ENCODE assay signal across 23 mouse cellular contexts in genomic region chr4:59181320-59182271, GRCm38 (mm10). TPM values are rescaled to one million over a fixed set of nuclear protein-coding genes. Genes with fewer than 3 reads are reported as not detected.
DNase-seq lines count a peak whose midpoint lies in the region; ATAC-seq and TF ChIP-seq lines count a peak whose summit lies in the region.
"Had no signal": no experiment of that assay in that cellular context is flagged by ENCODE, and none has a peak within 500 bp of the region (broad histone marks: within the 10 kb centered on the region; RNA-seq: fewer than 3 reads in every experiment).

No protein-coding gene starts in this region.

- no peaks in the 10 kb centered on the region for H3K9me3 ChIP-seq in forebrain, embryonic 13.5 days (replicated peaks)
- H3K9me3 ChIP-seq in forebrain, embryonic 15.5 days: no peaks in the 10 kb centered on the region
- no peaks in the 10 kb centered on the region for H3K9me3 ChIP-seq in liver, embryonic 11.5 days (ENCODE audit: control insufficient read depth, low read length)
- no peaks in the 10 kb centered on the region for H3K9me3 ChIP-seq in liver, postnatal 0 days (ENCODE audit: low read length)
- H3K9me3 ChIP-seq: embryonic facial prominence, embryonic 10.5 days; heart, embryonic 15.5 days; midbrain, embryonic 15.5 days had no signal

- no peaks in the 10 kb centered on the region for H3K36me3 ChIP-seq in forebrain, embryonic 13.5 days (ENCODE audit: poor library complexity, severe bottlenecking)
- H3K36me3 ChIP-seq in forebrain, embryonic 15.5 days: no peaks in the 10 kb centered on the region
- no peaks in the 10 kb centered on the region for H3K36me3 ChIP-seq in liver, embryonic 11.5 days (ENCODE audit: control insufficient read depth, insufficient read depth, low read length)
- no peaks in the 10 kb centered on the region for H3K36me3 ChIP-seq in liver, postnatal 0 days (replicated peaks; ENCODE audit: insufficient read depth, low read length)
- H3K36me3 ChIP-seq: embryonic facial prominence, embryonic 10.5 days; heart, embryonic 15.5 days; midbrain, embryonic 15.5 days had no signal

- no peak for DNase-seq in liver, embryonic 11.5 days (ENCODE audit: low spot score)
- no peak for DNase-seq in liver, postnatal 0 days
- no peak for DNase-seq in gastrocnemius, adult 8-10 months (ENCODE audit: low spot score in 2 of 2)
- no peak for DNase-seq in gastrocnemius, postnatal 10 days
- DNase-seq: adrenal gland, postnatal 14 days; cerebellum, adult 9-11 months; gastrocnemius, postnatal 25 days; kidney, postnatal 4 days; lung, adult 18-20 months; right cerebral cortex, adult 18-20 months had no signal

- peaks cover 8% of the 10 kb centered on the region; the same call in 1 of the 2 replicates for H3K4me1 ChIP-seq in forebrain, embryonic 13.5 days
- H3K4me1 ChIP-seq in forebrain, embryonic 15.5 days: peaks cover 3% of the 10 kb centered on the region; the same call in 1 of the 2 replicates
- H3K4me1 ChIP-seq in liver, embryonic 11.5 days (replicated peaks; ENCODE audit: control insufficient read depth, insufficient read depth, low read length): peaks cover 20% of the 10 kb centered on the region
- peaks cover 7% of the 10 kb centered on the region; the same call in 1 of the 2 replicates for H3K4me1 ChIP-seq in liver, postnatal 0 days (ENCODE audit: insufficient read depth)
- H3K4me1 ChIP-seq: embryonic facial prominence, embryonic 10.5 days; heart, embryonic 15.5 days; midbrain, embryonic 15.5 days had no signal

- 43% methylated on average over 5 of the region's 5 CpGs for WGBS in forebrain, embryonic 13.5 days
- 34% methylated on average over 5 of the region's 5 CpGs for WGBS in forebrain, embryonic 15.5 days
- WGBS in liver, embryonic 11.5 days: 50% methylated on average over 5 of the region's 5 CpGs
- WGBS in liver, postnatal 0 days (ENCODE audit: insufficient replicate concordance): 45% methylated on average over 5 of the region's 5 CpGs

- no peaks in the 10 kb centered on the region for H3K27me3 ChIP-seq in forebrain, embryonic 13.5 days
- no peaks in the 10 kb centered on the region for H3K27me3 ChIP-seq in forebrain, embryonic 15.5 days
- no peaks in the 10 kb centered on the region for H3K27me3 ChIP-seq in liver, embryonic 11.5 days (replicated peaks; ENCODE audit: control insufficient read depth, insufficient read depth, low read length)
- no peaks in the 10 kb centered on the region for H3K27me3 ChIP-seq in liver, postnatal 0 days (ENCODE audit: insufficient read depth, low read length)
- H3K27me3 ChIP-seq: heart, embryonic 15.5 days; midbrain, embryonic 15.5 days had no signal

- H3K9ac ChIP-seq in forebrain, embryonic 13.5 days: no peak overlapping the region
- no peak overlapping the region for H3K9ac ChIP-seq in forebrain, embryonic 15.5 days (replicated peaks)
- no peak overlapping the region for H3K9ac ChIP-seq in liver, embryonic 11.5 days (ENCODE audit: low read depth, low read length)
- H3K9ac ChIP-seq in liver, postnatal 0 days (replicated peaks): no peak overlapping the region
- H3K9ac ChIP-seq: heart, embryonic 15.5 days; midbrain, embryonic 15.5 days had no signal

- H3K4me2 ChIP-seq in forebrain, embryonic 13.5 days: no peak overlapping the region
- no peak overlapping the region for H3K4me2 ChIP-seq in forebrain, embryonic 15.5 days (replicated peaks)
- no peak overlapping the region for H3K4me2 ChIP-seq in liver, embryonic 11.5 days
- no peak overlapping the region for H3K4me2 ChIP-seq in liver, postnatal 0 days (ENCODE audit: low read depth, low read length)
- H3K4me2 ChIP-seq: heart, embryonic 15.5 days; midbrain, embryonic 15.5 days had no signal

- 0 out of 2 replicates have a peak, but pooled peaks have one; percentile 38 for ATAC-seq in forebrain, embryonic 13.5 days
- ATAC-seq in forebrain, embryonic 15.5 days (replicated peaks): no peak
- peak; percentile 63 for ATAC-seq in liver, embryonic 11.5 days (replicated peaks; ENCODE audit: low FRiP score)
- no peak for ATAC-seq in liver, postnatal 0 days
- peak; percentile 53 to 71; a peak in 3 of 4 replicates for ATAC-seq in hematopoietic stem cell, adult 5-6 weeks (replicated peaks in 1 of 2; ENCODE audit: insufficient read depth in 1 of 2, low FRiP score in 2 of 2, low TSS enrichment in 1 of 2, low read depth in 1 of 2, poor library complexity in 2 of 2, severe bottlenecking in 2 of 2)
- ATAC-seq in monocyte, adult 5-6 weeks (replicated peaks; ENCODE audit: insufficient number of reproducible peaks, low FRiP score, low TSS enrichment, poor library complexity, severe bottlenecking): peak; percentile 66
- ATAC-seq: inflammation-experienced regulatory T-cells, adult 6 months; midbrain, embryonic 15.5 days had no signal

- H3K4me3 ChIP-seq in forebrain, embryonic 13.5 days: no peak overlapping the region
- H3K4me3 ChIP-seq in forebrain, embryonic 15.5 days: no peak overlapping the region
- H3K4me3 ChIP-seq in liver, embryonic 11.5 days (ENCODE audit: low read depth, low read length): no peak overlapping the region
- H3K4me3 ChIP-seq in liver, postnatal 0 days (ENCODE audit: low read depth, low read length): no peak overlapping the region
- H3K4me3 ChIP-seq: embryonic facial prominence, embryonic 10.5 days; heart, embryonic 15.5 days; midbrain, embryonic 15.5 days had no signal

- TF ChIP-seq EP300 in liver, postnatal 0 days (IDR thresholded peaks at IDR 0.05; ENCODE audit: low read depth): no peak

- H3K27ac ChIP-seq in forebrain, embryonic 13.5 days: no peak overlapping the region
- H3K27ac ChIP-seq in forebrain, embryonic 15.5 days (replicated peaks): no peak overlapping the region
- H3K27ac ChIP-seq in liver, embryonic 11.5 days (ENCODE audit: low read depth, low read length): peak overlapping the region; percentile 7; the same call in 1 of the 2 replicates
- no peak overlapping the region for H3K27ac ChIP-seq in liver, postnatal 0 days (ENCODE audit: low read depth)
- H3K27ac ChIP-seq: embryonic facial prominence, embryonic 10.5 days; heart, embryonic 15.5 days; midbrain, embryonic 15.5 days had no signal

- no peak for TF ChIP-seq CTCF in liver, postnatal 0 days (IDR thresholded peaks at IDR 0.05; ENCODE audit: low read depth)

RNA-seq across cellular contexts. Expression of gene Ugcg, which starts 7.5 kb away (rescaled TPM):
- 17.1 and 18.1 TPM in 2 replicates for polyA plus RNA-seq in forebrain, embryonic 13.5 days (2015; fragmentation: Nextera tagmentation; extraction: Ambion mirVana)
- 14.2 and 15.7 TPM in 2 replicates for polyA plus RNA-seq in forebrain, embryonic 15.5 days (2015; fragmentation: Nextera tagmentation; extraction: Ambion mirVana)
- 25.9 and 26.1 TPM in 2 replicates for polyA plus RNA-seq in liver, embryonic 11.5 days (2014; fragmentation: Nextera tagmentation; extraction: Ambion mirVana)
- polyA plus RNA-seq in liver, postnatal 0 days (2015; fragmentation: Nextera tagmentation; extraction: Ambion mirVana): 8.3 and 8.4 TPM in 2 replicates
- 48.2 and 69.4 TPM in 2 replicates for total RNA-seq in hematopoietic stem cell, adult 5-6 weeks (2017)
- total RNA-seq in monocyte, adult 5-6 weeks (2017): 254 to 534 TPM (median 259 TPM) in 3 replicates
- total RNA-seq in gastrocnemius, adult 8-10 months (2022): 1 to 10 TPM; 4.6 to 5.9 (median 5.4) TPM
- 10 to 100 TPM; 14.2 to 19.7 TPM for total RNA-seq in gastrocnemius, postnatal 10 days (2021)

RNA-seq across cellular contexts. Expression of gene AI481877, which starts 42.8 kb away (rescaled TPM):
- not detected in 2 replicates for polyA plus RNA-seq in forebrain, embryonic 13.5 days (2015; fragmentation: Nextera tagmentation; extraction: Ambion mirVana)
- not detected in 2 replicates for polyA plus RNA-seq in forebrain, embryonic 15.5 days (2015; fragmentation: Nextera tagmentation; extraction: Ambion mirVana)
- polyA plus RNA-seq in liver, embryonic 11.5 days (2014; fragmentation: Nextera tagmentation; extraction: Ambion mirVana): not detected in 2 replicates
- not detected in 2 replicates for polyA plus RNA-seq in liver, postnatal 0 days (2015; fragmentation: Nextera tagmentation; extraction: Ambion mirVana)
- not detected in 2 replicates for total RNA-seq in hematopoietic stem cell, adult 5-6 weeks (2017)
- 0.43 TPM in 1 of 3 replicates, not detected in the others for total RNA-seq in monocyte, adult 5-6 weeks (2017)
- total RNA-seq in gastrocnemius, adult 8-10 months (2022): not detected
- total RNA-seq in gastrocnemius, postnatal 10 days (2021): not detected
- total RNA-seq: adrenal gland, postnatal 14 days; gastrocnemius, postnatal 25 days; layer of hippocampus, postnatal 14 days; left cerebral cortex, postnatal 14 days had no signal
- polyA plus RNA-seq: embryonic facial prominence, embryonic 10.5 days; heart, embryonic 15.5 days; hindbrain, embryonic 11.5 days; inflammation-experienced regulatory T-cells, adult 6 months; kidney, embryonic 14.5 days; small intestine, adult 2 months had no signal

Comparison
In these comparisons a context has a peak if more than half of its experiments do, and no peak if none do; other contexts are left out.
1. ATAC-seq: peak in forebrain, embryonic 13.5 days (single experiment), liver, embryonic 11.5 days (single experiment), hematopoietic stem cell, adult 5-6 weeks (2 of 2) and monocyte, adult 5-6 weeks (single experiment); none in forebrain, embryonic 15.5 days (single experiment) and liver, postnatal 0 days (single experiment).